Mouse (Mus musculus) liver, embryonic 14.5 days (tissue): ENCODE results near the gene Dmrtc2. TPM values are rescaled to one million over a fixed set of nuclear protein-coding genes. Genes with fewer than 3 reads are reported as not detected.

Experiments
- ATAC-seq: fragments of 200-750 bp; cut with Nextera tagmentation; 2 replicates; pipeline ENCODE4 v1.8.0; 2017; ENCODE audit warnings: moderate number of reproducible peaks, mild to moderate bottlenecking, moderate library complexity; ENCODE audit not compliant: insufficient read depth
- DNase-seq, 3 experiments: peaks; one replicate each; pipeline ENCODE4 v3.0.0-alpha.2; 2012 to 2013; ENCODE audit warnings: low read depth in 3 of 3, low spot score in 3 of 3
- H3K27ac ChIP-seq: fragments of 300-500 bp; sonication (generic); 2 replicates; pipeline ENCODE4 v1.5.1; 2014; ENCODE audit warnings: moderate library complexity, mild to moderate bottlenecking, control low read depth, inconsistent platforms
- H3K27me3 ChIP-seq: fragments of 300-500 bp; sonication (generic); 2 replicates; pipeline ENCODE4 v1.6.1; 2014; ENCODE audit warnings: mild to moderate bottlenecking, low read length, moderate library complexity; ENCODE audit not compliant: control insufficient read depth, insufficient read depth
- H3K36me3 ChIP-seq: fragments of 300-500 bp; sonication (generic); replicated peaks from 2 replicates; pipeline ENCODE4 v1.6.1; 2014; ENCODE audit warnings: low read depth; ENCODE audit not compliant: control insufficient read depth, insufficient read depth
- H3K4me1 ChIP-seq, 2 experiments: fragments of 200-500 bp in 1 of 2; fragments of 300-500 bp in 1 of 2; sonication (generic) in 1 of 2; replicated peaks; 2 replicates each; pipeline ENCODE4 v1.6.1; 2012 to 2014; ENCODE audit warnings: antibody characterized with exemption in 1 of 2, inconsistent platforms in 1 of 2, low read length in 1 of 2; ENCODE audit not compliant: control insufficient read depth in 2 of 2, insufficient read depth in 2 of 2
- H3K4me2 ChIP-seq: fragments of 300-500 bp; sonication (generic); 2 replicates; pipeline ENCODE4 v1.6.1; 2014; ENCODE audit warnings: low read depth, mild to moderate bottlenecking, control low read depth, moderate library complexity
- H3K4me3 ChIP-seq, 2 experiments: fragments of 200-500 bp in 1 of 2; fragments of 300-500 bp in 1 of 2; sonication (generic) in 1 of 2; 2 replicates each; pipeline ENCODE4 v1.5.1; 2012 to 2014; ENCODE audit warnings: low read depth in 2 of 2, low read length in 2 of 2, mild to moderate bottlenecking in 2 of 2, control low read depth in 1 of 2, inconsistent platforms in 1 of 2, moderate library complexity in 1 of 2; ENCODE audit not compliant: insufficient read depth in 1 of 2
- H3K9ac ChIP-seq: fragments of 300-500 bp; sonication (generic); replicated peaks from 2 replicates; pipeline ENCODE4 v1.6.1; 2014; ENCODE audit warnings: mild to moderate bottlenecking, control low read depth, moderate library complexity
- H3K9me3 ChIP-seq: fragments of 300-500 bp; sonication (generic); 2 replicates; pipeline ENCODE4 v1.6.1; 2016; ENCODE audit warnings: low read length, mixed read lengths; ENCODE audit not compliant: control insufficient read depth
- CTCF ChIP-seq: IDR thresholded peaks from 2 replicates; pipeline ENCODE4 v1.5.1; 2016; ENCODE audit warnings: antibody characterized with exemption, low read depth, control low read depth
- EP300 ChIP-seq: IDR thresholded peaks from 2 replicates; pipeline ENCODE4 v1.6.1; 2016; ENCODE audit warnings: antibody characterized with exemption, low read depth
- WGBS: fragments of 180-500 bp; shearing (Covaris S2); extraction: QIAGEN DNeasy Blood & Tissue Kit; methylation state at CpG from one replicate; pipeline ENCODE4 v1.1.7; 2014; ENCODE audit not compliant: insufficient replicate concordance; 5-methylcytosine and 5-hydroxymethylcytosine counted together
- polyA plus RNA-seq, 2 experiments: library from polyadenylated mRNA; depleted of rRNA in 1 of 2; stranded (reverse) in 1 of 2; unstranded in 1 of 2; fragments of >200 nt; fragmentation: Nextera tagmentation in 1 of 2; extraction: Ambion mirVana in 1 of 2; gene quantifications; 2 replicates each; pipeline versions ENCODE4 v1.2.1 to v1.2.3; 2012 to 2014

Dmrtc2 gene
- polyA plus RNA-seq, 2 experiments = not detected

DNA sequence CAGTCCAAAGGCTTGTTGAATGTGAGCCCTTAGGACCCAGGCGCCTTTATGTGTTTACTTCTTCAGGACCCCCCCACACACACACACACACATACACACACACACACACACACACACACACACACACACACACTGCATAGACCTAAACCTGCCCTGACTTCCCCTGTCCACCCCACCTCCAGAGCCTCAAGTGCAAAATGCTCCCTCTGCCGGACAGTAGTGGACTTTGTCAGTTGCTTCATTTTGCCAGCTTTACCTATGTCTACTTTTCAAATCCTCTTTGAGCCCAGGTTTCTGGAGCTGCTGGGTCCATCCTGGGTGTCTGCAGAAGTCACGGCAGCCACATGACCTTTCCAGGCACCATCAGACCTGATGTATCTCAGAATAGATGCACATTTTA is 35.1 kb downstream of the Dmrtc2 start:
- WGBS = 8% methylated on average over 3 of the region's 3 CpGs

DNA sequence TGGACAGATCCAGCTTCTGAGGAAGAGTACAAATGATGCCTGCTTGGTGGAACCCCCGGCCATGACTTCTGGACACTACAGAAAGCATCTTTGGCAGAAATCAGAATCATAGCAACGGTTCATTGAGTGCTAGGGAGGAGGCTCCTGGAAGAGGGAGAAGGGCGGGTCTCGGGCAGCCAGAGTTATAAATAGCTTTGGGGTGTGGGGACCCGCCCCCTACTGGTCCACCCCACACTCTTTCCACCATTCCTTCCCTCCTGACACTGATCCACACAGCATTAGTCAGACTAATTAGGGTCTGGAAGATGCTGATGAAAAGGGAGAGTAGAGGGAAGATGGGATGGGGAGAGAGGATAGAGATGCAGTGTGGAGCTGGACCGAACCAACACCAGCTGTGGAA is 36.7 kb downstream of the Dmrtc2 start:
- no peaks in the 10 kb centered on the region for H3K27me3 ChIP-seq
- no peak for TF ChIP-seq EP300
- TF ChIP-seq CTCF = no peak
- H3K9ac ChIP-seq = 0 out of 2 replicates have a peak overlapping the region, but pooled peaks have one; percentile 23
- 20% methylated on average over 6 of the region's 6 CpGs for WGBS
- no peak overlapping the region for H3K4me3 ChIP-seq
- ATAC-seq (no peak), DNase-seq (no peak)
- H3K27ac ChIP-seq = no peak overlapping the region
- H3K4me2 ChIP-seq = peak overlapping the region; percentile 38
- no peaks in the 10 kb centered on the region for H3K36me3 ChIP-seq
- no peaks in the 10 kb centered on the region for H3K9me3 ChIP-seq
- H3K4me1 ChIP-seq = peaks cover 23 to 39% of the 10 kb centered on the region in 2 experiments

More for the DNA sequence above, 35.1 kb downstream of the Dmrtc2 start:
- 0 out of 2 replicates have a peak, but pooled peaks have one; percentile 12 for ATAC-seq
- TF ChIP-seq CTCF (peak; percentile 96), EP300 (no peak)
- peak; percentile 73 to 79 (median 73) for DNase-seq
- Histone ChIP-seq H3K4me2 (peak overlapping the region; percentile 87), H3K27ac (peak overlapping the region; percentile 84), H3K9me3 (no peaks in the 10 kb centered on the region), H3K36me3 (no peaks in the 10 kb centered on the region), H3K27me3 (no peaks in the 10 kb centered on the region), H3K4me3 (peak overlapping the region; percentile 74 to 87), H3K4me1 (peaks cover 23 to 39% of the 10 kb centered on the region in 2 experiments), H3K9ac (peak overlapping the region; percentile 87)

DNA sequence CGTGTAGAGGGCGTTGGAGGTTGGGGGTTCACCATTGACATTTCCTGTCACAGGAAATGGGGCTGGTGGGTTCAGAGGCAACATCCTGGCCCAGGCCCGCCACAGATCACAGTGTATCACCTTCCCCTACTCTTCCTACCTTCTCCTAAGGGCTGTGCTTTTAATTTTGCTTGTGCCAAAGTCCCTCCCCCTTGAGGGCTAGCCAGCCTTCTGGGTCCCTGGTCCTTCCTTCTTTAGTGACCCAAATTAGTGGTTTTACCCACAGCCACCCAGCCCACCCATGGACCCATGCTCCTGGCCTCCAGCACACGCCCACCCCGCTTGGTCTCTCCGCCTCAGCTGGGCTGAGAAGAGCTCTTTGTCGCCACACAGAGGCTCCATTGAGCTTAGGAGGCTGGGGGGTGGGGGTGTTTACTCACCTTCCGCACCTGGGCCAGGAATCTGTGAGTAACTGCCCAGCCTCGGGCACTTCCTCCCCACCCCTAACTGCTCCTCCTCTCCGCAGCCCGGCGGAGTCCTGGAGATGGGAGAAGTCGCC is 37.4 kb downstream of the Dmrtc2 start:
- ATAC-seq (no peak), DNase-seq (no peak)
- TF ChIP-seq EP300 (no peak), CTCF (no peak)
- Histone ChIP-seq H3K36me3 (no peaks in the 10 kb centered on the region; the same call in 1 of the 2 replicates), H3K4me1 (peaks cover 16 to 32% of the 10 kb centered on the region in 2 experiments), H3K9me3 (no peaks in the 10 kb centered on the region), H3K4me3 (no peak overlapping the region), H3K27ac (no peak overlapping the region), H3K9ac (no peak overlapping the region), H3K4me2 (peak overlapping the region; percentile 38; the same call in 1 of the 2 replicates), H3K27me3 (no peaks in the 10 kb centered on the region)
- 33% methylated on average over 13 of the region's 13 CpGs for WGBS

DNA sequence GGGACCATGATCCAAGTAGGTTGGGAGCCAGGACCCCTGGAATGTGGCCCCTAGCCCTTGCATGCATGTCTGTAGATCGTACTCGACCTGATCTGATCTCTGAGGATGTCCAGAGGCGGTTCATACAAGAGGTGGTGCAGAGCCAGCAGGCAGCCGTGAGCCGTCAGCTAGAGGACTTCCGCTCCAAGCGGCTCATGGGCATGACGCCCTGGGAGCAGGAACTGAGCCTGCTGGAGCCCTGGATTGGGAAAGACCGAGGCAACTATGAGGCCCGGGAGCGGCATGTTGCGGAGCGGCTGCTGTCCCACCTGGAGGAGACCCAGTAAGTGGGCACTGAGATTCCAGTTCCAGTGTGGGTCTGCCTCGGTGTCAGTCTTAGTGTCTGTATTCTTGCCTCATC is 42.6 kb downstream of the Dmrtc2 start:
- 92% methylated on average over 14 of the region's 14 CpGs for WGBS
- Histone ChIP-seq H3K36me3 (peaks cover 7% of the 10 kb centered on the region), H3K27ac (no peak overlapping the region)

DNA sequence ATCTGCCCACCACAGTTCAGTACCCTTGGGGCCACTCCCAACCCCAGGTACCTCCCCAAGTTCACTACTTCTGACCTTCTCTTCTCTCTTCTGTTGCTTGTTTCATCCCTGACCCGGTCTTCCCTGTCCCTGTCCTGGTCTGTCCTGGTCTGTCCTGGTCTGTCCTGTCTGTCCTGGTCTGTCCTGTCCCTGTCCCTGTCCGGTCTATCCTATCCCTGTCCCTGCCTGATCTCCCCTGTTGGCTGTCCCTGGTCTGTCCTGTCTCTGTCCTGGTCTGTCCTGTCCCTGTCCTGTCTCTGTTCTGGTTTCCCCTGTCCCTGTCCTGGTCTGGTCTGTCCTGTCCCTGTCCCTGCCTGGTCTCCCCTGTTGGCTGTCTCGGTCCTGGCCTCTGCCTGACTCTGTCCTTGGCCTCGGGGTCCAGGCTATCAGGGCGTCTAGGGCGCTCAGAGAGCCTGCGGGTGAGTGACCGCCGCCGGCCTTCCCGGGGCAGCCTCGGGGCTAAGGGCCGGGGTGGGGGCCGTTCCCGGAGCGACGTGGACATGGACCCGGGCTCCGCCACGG is 49.0 kb downstream of the Dmrtc2 start:
- no peaks in the 10 kb centered on the region for H3K27me3 ChIP-seq
- H3K9ac ChIP-seq = no peak overlapping the region
- ATAC-seq (no peak), DNase-seq (no peak)
- no peak overlapping the region for H3K27ac ChIP-seq
- H3K4me3 ChIP-seq = no peak overlapping the region
- TF ChIP-seq EP300 (no peak), CTCF (no peak)
- H3K4me2 ChIP-seq = no peak overlapping the region
- no peaks in the 10 kb centered on the region for H3K9me3 ChIP-seq
- WGBS = 87% methylated on average over 20 of the region's 20 CpGs
- H3K4me1 ChIP-seq = no peaks in the 10 kb centered on the region
- H3K36me3 ChIP-seq = peaks cover 50% of the 10 kb centered on the region

More for the DNA sequence above, 42.6 kb downstream of the Dmrtc2 start:
- DNase-seq (no peak), ATAC-seq (no peak)
- Histone ChIP-seq H3K27me3 (no peaks in the 10 kb centered on the region), H3K9ac (no peak overlapping the region), H3K4me2 (no peak overlapping the region), H3K4me3 (no peak overlapping the region), H3K9me3 (no peaks in the 10 kb centered on the region), H3K4me1 (no peaks in the 10 kb centered on the region)
- TF ChIP-seq CTCF = no peak
- TF ChIP-seq EP300 = no peak
